Mouse (Mus musculus): ENCODE data around the gene Stra8. TPM values are rescaled to one million over a fixed set of nuclear protein-coding genes. Genes with fewer than 3 reads are reported as not detected.

The Stra8 gene
- not detected in 2 replicates for polyA plus RNA-seq (2015; fragmentation: Nextera tagmentation; extraction: Ambion mirVana)

- Histone ChIP-seq H3K4me3 (replicated peaks) (no peak within 1 kb of the TSS), H3K4me2 (no peak within 1 kb of the TSS), H3K27me3 (no peaks in the 10 kb centered on the region), H3K36me3 (no peaks in the 10 kb centered on the region), H3K9ac (no peak within 1 kb of the TSS), H3K4me1 (no peaks in the 10 kb centered on the region), H3K27ac (no peak within 1 kb of the TSS), H3K9me3 (replicated peaks) (no peaks in the 10 kb centered on the region)
- no peak for ATAC-seq (replicated peaks; ENCODE audit: low FRiP score)
- 47% methylated on average over 10 of the region's 10 CpGs for WGBS
These were observed at the start of gene Stra8 for GRCm38 (mm10) chr6:34919956-34920355. TSS of gene Stra8 (plus strand) at chr6:34920163.

DNA sequence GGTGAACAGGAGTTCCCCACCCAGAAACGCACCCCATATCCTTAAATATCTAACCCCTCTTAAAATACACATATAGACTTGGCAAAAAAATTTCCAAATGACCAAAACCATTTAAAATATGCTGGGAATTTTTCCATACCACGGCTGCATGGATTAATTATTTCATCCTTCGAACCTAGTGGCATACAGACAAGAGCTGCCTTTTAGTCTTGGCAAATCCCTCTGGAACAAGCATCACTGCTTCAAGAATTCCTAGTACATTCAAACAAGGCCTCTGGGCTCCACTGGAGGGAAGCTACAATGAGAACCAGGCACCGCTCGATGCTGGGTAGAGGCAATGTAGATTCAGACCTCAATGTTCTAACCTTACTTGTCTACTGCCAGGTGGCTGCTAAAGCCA lies 49.2 kb upstream of the Stra8 start:
- Histone ChIP-seq H3K9ac (no peak overlapping the region), H3K27me3 (no peaks in the 10 kb centered on the region), H3K9me3 (replicated peaks) (no peaks in the 10 kb centered on the region), H3K36me3 (0 out of 2 replicates have a peak, but pooled peaks cover 3% of the 10 kb centered on the region), H3K4me3 (replicated peaks) (no peak overlapping the region), H3K4me2 (no peak overlapping the region), H3K27ac (no peak overlapping the region), H3K4me1 (peaks cover 37% of the 10 kb centered on the region)
- 84% methylated on average over 5 of the region's 5 CpGs for WGBS
- no peak for ATAC-seq (replicated peaks; ENCODE audit: low FRiP score)

GRCm38 (mm10) chr6:34871929-34872328 lies 48.0 kb upstream of the Stra8 start:
- H3K9me3 ChIP-seq (replicated peaks): no peaks in the 10 kb centered on the region
- no peak overlapping the region for H3K4me2 ChIP-seq
- H3K4me1 ChIP-seq: peaks cover 40% of the 10 kb centered on the region
- no peak overlapping the region for H3K4me3 ChIP-seq (replicated peaks)
- no peak overlapping the region for H3K27ac ChIP-seq
- H3K9ac ChIP-seq: no peak overlapping the region
- no peaks in the 10 kb centered on the region for H3K27me3 ChIP-seq
- WGBS: 90% methylated on average over 7 of the region's 7 CpGs
- H3K36me3 ChIP-seq: 0 out of 2 replicates have a peak, but pooled peaks cover 3% of the 10 kb centered on the region
- ATAC-seq (replicated peaks; ENCODE audit: low FRiP score): no peak

- Histone ChIP-seq H3K36me3 (0 out of 2 replicates have a peak, but pooled peaks cover 3% of the 10 kb centered on the region), H3K4me2 (no peak overlapping the region), H3K27ac (no peak overlapping the region), H3K4me3 (replicated peaks) (no peak overlapping the region), H3K9me3 (replicated peaks) (no peaks in the 10 kb centered on the region), H3K27me3 (no peaks in the 10 kb centered on the region), H3K4me1 (peaks cover 41% of the 10 kb centered on the region), H3K9ac (no peak overlapping the region)
- no peak for ATAC-seq (replicated peaks; ENCODE audit: low FRiP score)
- 86% methylated on average over 10 of the region's 10 CpGs for WGBS
These were observed 47.1 kb upstream of the Stra8 start for GRCm38 (mm10) chr6:34872871-34873270.

- Histone ChIP-seq H3K27me3 (no peaks in the 10 kb centered on the region), H3K4me1 (peaks cover 47% of the 10 kb centered on the region), H3K9ac (0 out of 2 replicates have a peak overlapping the region, but pooled peaks have one; percentile 10), H3K9me3 (replicated peaks) (no peaks in the 10 kb centered on the region), H3K27ac (peak overlapping the region; percentile 80), H3K36me3 (peaks cover 6% of the 10 kb centered on the region; the same call in 1 of the 2 replicates), H3K4me3 (replicated peaks) (no peak overlapping the region), H3K4me2 (peak overlapping the region; percentile 14; the same call in 1 of the 2 replicates)
- ATAC-seq (replicated peaks; ENCODE audit: low FRiP score): no peak
- 60% methylated on average over 21 of the region's 21 CpGs for WGBS
These were observed 45.7 kb upstream of the Stra8 start for GRCm38 (mm10) chr6:34874101-34874921.

- no peak for ATAC-seq (replicated peaks; ENCODE audit: low FRiP score)
- 78% methylated on average over 15 of the region's 15 CpGs for WGBS
These were observed 44.6 kb upstream of the Stra8 start for GRCm38 (mm10) chr6:34875268-34875761.

DNA sequence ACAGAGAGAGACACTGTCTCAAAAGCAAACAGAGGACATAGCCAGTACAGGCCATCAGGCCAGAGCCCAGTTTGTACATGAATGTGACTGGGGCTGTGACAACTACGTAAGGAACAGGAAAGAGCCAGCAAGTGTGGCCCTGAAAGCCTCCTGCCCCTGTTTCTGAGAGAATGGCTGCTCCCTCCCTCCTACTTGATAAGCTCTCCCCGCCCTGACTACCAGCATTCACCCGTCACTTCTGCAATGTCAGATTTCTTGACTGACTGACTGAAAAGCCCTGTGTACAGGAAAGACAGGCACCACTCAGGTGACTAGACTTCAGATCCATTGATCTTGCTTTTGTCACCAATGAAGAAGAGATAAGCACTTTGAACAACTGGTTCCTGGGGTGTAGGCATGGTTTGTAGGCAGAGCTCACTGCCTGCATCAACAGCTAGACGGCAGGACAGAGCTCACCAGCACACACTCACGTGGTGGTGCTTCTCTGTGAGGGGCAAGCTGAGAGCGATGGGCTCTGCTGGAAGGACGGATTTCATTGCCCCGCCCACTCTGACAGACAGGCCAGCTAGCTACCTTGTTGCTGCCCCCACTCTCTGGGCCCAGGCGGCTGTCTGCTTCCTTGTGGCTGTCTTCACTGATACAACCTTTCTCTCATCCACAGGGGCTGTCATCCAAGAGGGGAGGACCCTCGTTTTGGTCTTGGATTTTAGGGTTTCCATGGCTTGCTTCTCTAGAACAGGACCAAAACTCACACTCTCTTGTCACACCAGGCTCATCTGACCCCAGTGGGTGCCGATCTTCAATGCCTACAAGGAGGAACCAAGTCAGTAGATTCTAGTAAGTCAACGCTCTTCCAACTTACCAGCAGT lies 43.8 kb upstream of the Stra8 start:
- Histone ChIP-seq H3K27me3 (no peaks in the 10 kb centered on the region), H3K4me2 (peak overlapping the region; percentile 70), H3K9ac (0 out of 2 replicates have a peak overlapping the region, but pooled peaks have one; percentile 96), H3K4me1 (peaks cover 42% of the 10 kb centered on the region), H3K36me3 (peaks cover 22% of the 10 kb centered on the region), H3K27ac (peak overlapping the region; percentile 97; the same call in 1 of the 2 replicates), H3K4me3 (replicated peaks) (no peak overlapping the region), H3K9me3 (replicated peaks) (no peaks in the 10 kb centered on the region)
- ATAC-seq (replicated peaks; ENCODE audit: low FRiP score): no peak
- 66% methylated on average over 12 of the region's 12 CpGs for WGBS

More at GRCm38 (mm10) chr6:34875268-34875761, 44.6 kb upstream of the Stra8 start:
- H3K4me3 ChIP-seq (replicated peaks): no peak overlapping the region
- H3K27ac ChIP-seq: peak overlapping the region; percentile 80
- H3K36me3 ChIP-seq: peaks cover 14% of the 10 kb centered on the region; the same call in 1 of the 2 replicates
- H3K9me3 ChIP-seq (replicated peaks): no peaks in the 10 kb centered on the region
- H3K4me1 ChIP-seq: peaks cover 47% of the 10 kb centered on the region
- H3K9ac ChIP-seq: no peak overlapping the region
- no peak overlapping the region for H3K4me2 ChIP-seq
- H3K27me3 ChIP-seq: no peaks in the 10 kb centered on the region

- no peak for ATAC-seq (replicated peaks; ENCODE audit: low FRiP score)
- no peaks in the 10 kb centered on the region for H3K27me3 ChIP-seq
- peaks cover 23% of the 10 kb centered on the region for H3K36me3 ChIP-seq
- WGBS: 25% methylated on average over 2 of the region's 2 CpGs
- peak overlapping the region; percentile 97; the same call in 1 of the 2 replicates for H3K27ac ChIP-seq
- no peaks in the 10 kb centered on the region for H3K9me3 ChIP-seq (replicated peaks)
- H3K4me3 ChIP-seq (replicated peaks): peak overlapping the region; percentile 83
- H3K9ac ChIP-seq: peak overlapping the region; percentile 96
- H3K4me1 ChIP-seq: peaks cover 42% of the 10 kb centered on the region
- H3K4me2 ChIP-seq: peak overlapping the region; percentile 70
These were observed 43.2 kb upstream of the Stra8 start for GRCm38 (mm10) chr6:34876835-34877156.

DNA sequence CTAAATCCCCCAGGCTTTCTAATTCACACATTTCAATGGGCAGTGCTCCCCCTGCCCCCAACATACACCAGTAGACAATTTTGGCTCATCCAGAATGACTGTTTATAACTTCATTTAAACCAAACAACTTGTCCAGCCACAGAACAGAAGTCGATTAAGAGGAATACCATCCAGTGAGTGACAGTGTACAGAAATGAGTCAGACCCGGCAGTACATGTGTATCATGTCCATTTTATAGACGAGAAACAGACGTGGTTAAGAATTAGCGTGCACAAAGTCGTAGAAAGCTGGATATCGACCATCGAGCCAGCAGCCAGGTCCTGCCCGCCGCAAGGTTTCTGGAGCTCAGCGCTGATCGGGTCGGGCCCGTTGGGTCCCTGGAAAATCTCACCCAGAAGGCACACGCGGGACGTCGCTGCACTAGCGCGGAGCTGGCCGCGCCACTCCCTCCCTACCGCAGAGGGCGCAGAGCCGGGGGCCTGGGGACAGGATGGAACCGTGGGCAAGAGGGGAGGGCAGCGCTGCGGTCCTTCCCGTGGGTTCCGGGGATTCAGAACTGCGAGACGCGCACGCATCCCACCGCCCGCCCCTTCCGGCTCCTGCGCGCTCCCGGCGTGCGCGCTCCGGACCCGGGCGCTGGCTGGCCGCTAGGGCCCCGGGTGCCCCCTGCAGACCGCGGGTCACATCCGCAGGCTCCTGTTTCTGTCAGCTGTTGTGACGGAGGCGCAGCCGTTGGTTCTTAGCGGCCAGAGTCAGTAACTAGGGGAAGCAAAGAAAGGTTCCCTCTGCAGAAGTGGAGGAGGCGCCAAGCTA lies 42.2 kb upstream of the Stra8 start, which contains the start of gene Cyren:
Cyren (minus strand) TSS at position 552 of the 813 bp plus-strand sequence.
- H3K4me2 ChIP-seq: peak within 1 kb of the TSS; percentile 70
- H3K9ac ChIP-seq: peak within 1 kb of the TSS; percentile 96
- peaks cover 42% of the 10 kb centered on the region for H3K4me1 ChIP-seq
- under 1% methylated on average over 56 of the region's 56 CpGs for WGBS
- H3K9me3 ChIP-seq (replicated peaks): no peaks in the 10 kb centered on the region
- ATAC-seq (replicated peaks; ENCODE audit: low FRiP score): peak; percentile 91
- peaks cover 32% of the 10 kb centered on the region for H3K36me3 ChIP-seq
- peak within 1 kb of the TSS; percentile 83 for H3K4me3 ChIP-seq (replicated peaks)
- H3K27ac ChIP-seq: peak within 1 kb of the TSS; percentile 97
- H3K27me3 ChIP-seq: no peaks in the 10 kb centered on the region

DNA sequence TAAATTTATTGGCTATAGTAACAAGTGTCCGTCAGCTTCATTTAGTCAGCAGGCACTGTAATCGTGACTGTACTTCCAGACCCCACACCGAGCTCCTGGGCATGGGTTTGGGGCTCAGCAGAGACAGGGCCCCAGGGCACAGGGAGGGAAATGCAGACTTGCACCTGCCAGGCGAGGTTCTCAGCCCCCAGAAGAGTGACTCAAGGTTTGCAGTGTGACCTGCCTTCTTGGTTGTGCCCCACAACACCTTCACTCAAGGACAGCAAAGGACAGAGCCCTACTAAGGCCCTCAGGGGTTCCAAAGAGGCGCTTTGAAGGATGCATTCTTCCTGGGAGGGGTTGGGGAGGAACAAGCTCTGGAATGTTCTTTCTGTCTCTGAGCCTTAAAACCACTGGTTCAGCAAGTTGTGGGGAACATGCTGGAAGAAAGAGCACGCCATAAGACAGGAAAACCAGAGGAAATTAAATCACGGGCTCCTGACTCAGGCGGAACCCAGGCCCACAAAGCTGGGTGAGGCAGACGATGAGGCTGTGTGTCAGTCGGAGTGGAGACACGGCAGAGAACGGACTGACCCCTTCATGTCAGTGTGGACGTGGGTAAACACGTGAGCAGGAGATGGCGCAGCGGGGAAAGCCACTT lies 40.7 kb upstream of the Stra8 start:
- Histone ChIP-seq H3K4me2 (no peak overlapping the region), H3K9me3 (replicated peaks) (no peaks in the 10 kb centered on the region), H3K9ac (no peak overlapping the region), H3K27me3 (no peaks in the 10 kb centered on the region), H3K27ac (no peak overlapping the region), H3K4me1 (peaks cover 36% of the 10 kb centered on the region), H3K36me3 (peaks cover 45% of the 10 kb centered on the region), H3K4me3 (replicated peaks) (no peak overlapping the region)
- 87% methylated on average over 16 of the region's 16 CpGs for WGBS
- ATAC-seq (replicated peaks; ENCODE audit: low FRiP score): no peak

Data from kidney, embryonic 15.5 days (tissue).